Mouse (Mus musculus) MEL (cell line): ENCODE data around the gene Cux1. TPM values are rescaled to one million over a fixed set of nuclear protein-coding genes. Genes with fewer than 3 reads are reported as not detected.
A peak's percentile ranks its signal among the peaks of the same experiment; 100 is the strongest.

Experiments used
- DNase-seq: peaks from one replicate; pipeline ENCODE4 v3.0.0; 2011; ENCODE audit warnings: low read depth, low spot score
- H3K27ac ChIP-seq: 2 replicates; pipeline ENCODE4 v1.5.1; 2012; ENCODE audit warnings: low read depth, mild to moderate bottlenecking, control low read depth, low read length, moderate library complexity; ENCODE audit not compliant: control insufficient read depth
- H3K27me3 ChIP-seq, 2 experiments: fragments of 150-350 bp in 1 of 2; sonication (generic) in 1 of 2; 2 replicates each; pipeline ENCODE4 v1.6.1; 2012; ENCODE audit warnings: low read length in 2 of 2, mild to moderate bottlenecking in 2 of 2, improper control_type of control experiment in 1 of 2, moderate library complexity in 1 of 2; ENCODE audit not compliant: insufficient read depth in 2 of 2, control insufficient read depth in 1 of 2
- H3K36me3 ChIP-seq, 2 experiments: 2 replicates each; pipeline ENCODE4 v1.6.1; 2012 to 2014; ENCODE audit warnings: low read length in 2 of 2, improper control_type of control experiment in 1 of 2, inconsistent platforms in 1 of 2, mild to moderate bottlenecking in 1 of 2; ENCODE audit not compliant: insufficient read depth in 2 of 2, control insufficient read depth in 1 of 2
- H3K4me1 ChIP-seq, 2 experiments: fragments of 150-350 bp in 1 of 2; sonication (generic) in 1 of 2; 2 replicates each; pipeline ENCODE4 v1.6.1; 2012; ENCODE audit warnings: low read length in 2 of 2, improper control_type of control experiment in 1 of 2, mild to moderate bottlenecking in 1 of 2; ENCODE audit not compliant: insufficient read depth in 2 of 2, control insufficient read depth in 1 of 2
- H3K4me3 ChIP-seq, 2 experiments: fragments of 150-350 bp in 1 of 2; sonication (generic) in 1 of 2; 2 replicates each; pipeline ENCODE4 v1.5.1; 2012; ENCODE audit warnings: low read depth in 2 of 2, low read length in 2 of 2, mild to moderate bottlenecking in 2 of 2, moderate library complexity in 2 of 2, control low read depth in 1 of 2, improper control_type of control experiment in 1 of 2; ENCODE audit not compliant: control insufficient read depth in 1 of 2, insufficient read depth in 1 of 2
- H3K79me2 ChIP-seq: 2 replicates; pipeline ENCODE4 v1.6.1; 2012; ENCODE audit warnings: mild to moderate bottlenecking, low read length, moderate library complexity; ENCODE audit not compliant: control insufficient read depth, poor library complexity, insufficient read depth
- H3K9ac ChIP-seq: 2 replicates; pipeline ENCODE4 v1.6.1; 2012; ENCODE audit warnings: low read depth, mild to moderate bottlenecking, control low read depth, low read length, moderate library complexity; ENCODE audit not compliant: control insufficient read depth, poor library complexity, severe bottlenecking
- H3K9me3 ChIP-seq: fragments of 150-350 bp; sonication (generic); replicated peaks from 2 replicates; pipeline ENCODE4 v1.6.1; 2012; ENCODE audit warnings: mild to moderate bottlenecking, low read length, improper control_type of control experiment, moderate library complexity; ENCODE audit not compliant: insufficient read depth
- CHD2 ChIP-seq: IDR thresholded peaks from 2 replicates; pipeline ENCODE4 v1.6.1; 2011; ENCODE audit warnings: low read length, improper control_type of control experiment
- EP300 ChIP-seq, 2 experiments: IDR thresholded peaks; 2 replicates each; pipeline ENCODE4 v1.6.1; 2011; ENCODE audit warnings: improper control_type of control experiment in 2 of 2, low read length in 2 of 2, low read depth in 1 of 2, mild to moderate bottlenecking in 1 of 2
- HCFC1 ChIP-seq: IDR thresholded peaks from 2 replicates; pipeline ENCODE4 v1.6.1; 2012; ENCODE audit warnings: low read depth, mild to moderate bottlenecking, inconsistent platforms, low read length, improper control_type of control experiment, moderate library complexity
- KAT2A ChIP-seq: conservative IDR thresholded peaks from 2 replicates; pipeline ENCODE4 v1.6.1; 2012; ENCODE audit warnings: low read depth, low read length, improper control_type of control experiment, inconsistent platforms
- MEF2A ChIP-seq: IDR thresholded peaks from 2 replicates; pipeline ENCODE4 v1.6.1; 2014; ENCODE audit warnings: low read depth, mild to moderate bottlenecking, inconsistent platforms, low read length, improper control_type of control experiment; ENCODE audit not compliant: poor library complexity, insufficient replicate concordance, severe bottlenecking; ENCODE audit errors: extremely low read depth
- MXI1 ChIP-seq: IDR thresholded peaks from 2 replicates; pipeline ENCODE4 v1.6.1; 2011; ENCODE audit warnings: mild to moderate bottlenecking, low read depth, low read length, improper control_type of control experiment
- MYB ChIP-seq: IDR thresholded peaks from 2 replicates; pipeline ENCODE4 v1.6.1; 2011; ENCODE audit warnings: mild to moderate bottlenecking, low read depth, low read length, improper control_type of control experiment
- POLR2AphosphoS5 ChIP-seq: IDR thresholded peaks from 2 replicates; pipeline ENCODE4 v1.6.1; 2012; ENCODE audit warnings: low read depth, borderline replicate concordance, mild to moderate bottlenecking, inconsistent platforms, low read length, moderate library complexity, mixed read lengths
- RAD21 ChIP-seq: IDR thresholded peaks from 2 replicates; pipeline ENCODE4 v1.6.1; 2011; ENCODE audit warnings: mild to moderate bottlenecking, low read depth, low read length, improper control_type of control experiment
- RCOR1 ChIP-seq: IDR thresholded peaks from 2 replicates; pipeline ENCODE4 v1.6.1; 2012; ENCODE audit warnings: low read depth, mild to moderate bottlenecking, inconsistent platforms, low read length, improper control_type of control experiment
- TBP ChIP-seq: IDR thresholded peaks from 2 replicates; pipeline ENCODE4 v1.8.0; 2011; ENCODE audit warnings: low read depth, low read length, improper control_type of control experiment
- TCF12 ChIP-seq: IDR thresholded peaks from 2 replicates; pipeline ENCODE4 v1.6.1; 2014; ENCODE audit warnings: low read depth, mild to moderate bottlenecking, inconsistent platforms, low read length, improper control_type of control experiment, moderate library complexity
- UBTF ChIP-seq: IDR thresholded peaks from 2 replicates; pipeline ENCODE4 v1.6.1; 2012; ENCODE audit warnings: low read depth, mild to moderate bottlenecking, inconsistent platforms, low read length, improper control_type of control experiment, moderate library complexity, borderline replicate concordance; ENCODE audit not compliant: insufficient read depth
- USF1 ChIP-seq: IDR thresholded peaks from 2 replicates; pipeline ENCODE4 v1.6.1; 2014; ENCODE audit warnings: low read depth, mild to moderate bottlenecking, inconsistent platforms, low read length, improper control_type of control experiment, moderate library complexity
- ZC3H11A ChIP-seq: IDR thresholded peaks from 2 replicates; pipeline ENCODE4 v1.6.1; 2012; ENCODE audit warnings: low read depth, mild to moderate bottlenecking, inconsistent platforms, low read length, improper control_type of control experiment
- ZMIZ1 ChIP-seq: IDR thresholded peaks from 2 replicates; pipeline ENCODE4 v1.6.1; 2012; ENCODE audit warnings: low read depth, mild to moderate bottlenecking, inconsistent platforms, low read length, improper control_type of control experiment, moderate library complexity
- ZNF384 ChIP-seq: IDR thresholded peaks from 2 replicates; pipeline ENCODE4 v1.6.1; 2012; ENCODE audit warnings: low read depth, mild to moderate bottlenecking, inconsistent platforms, low read length, improper control_type of control experiment
- polyA plus RNA-seq, 2 experiments: library from polyadenylated mRNA; stranded (reverse) in 1 of 2; unstranded in 1 of 2; fragments of >175 nt in 1 of 2; fragments of >200 nt in 1 of 2; gene quantifications; 2 replicates each; pipeline versions ENCODE4 v1.2.1 to v1.2.4; 2012; ENCODE audit warnings: low replicate concordance in 2 of 2, low read depth in 1 of 2; ENCODE audit not compliant: insufficient read length in 2 of 2, insufficient read depth in 1 of 2, missing spikeins in 1 of 2
- total RNA-seq: library from RNA; depleted of rRNA; stranded (reverse); fragments of 300-350 nt; gene quantifications from 2 replicates; pipeline ENCODE4 v1.2.3, GENCODE M21; 2012

Gene Cux1
- total and polyA plus RNA-seq, 3 experiments: 71.1 to 104 TPM; not detected in 1

DNA sequence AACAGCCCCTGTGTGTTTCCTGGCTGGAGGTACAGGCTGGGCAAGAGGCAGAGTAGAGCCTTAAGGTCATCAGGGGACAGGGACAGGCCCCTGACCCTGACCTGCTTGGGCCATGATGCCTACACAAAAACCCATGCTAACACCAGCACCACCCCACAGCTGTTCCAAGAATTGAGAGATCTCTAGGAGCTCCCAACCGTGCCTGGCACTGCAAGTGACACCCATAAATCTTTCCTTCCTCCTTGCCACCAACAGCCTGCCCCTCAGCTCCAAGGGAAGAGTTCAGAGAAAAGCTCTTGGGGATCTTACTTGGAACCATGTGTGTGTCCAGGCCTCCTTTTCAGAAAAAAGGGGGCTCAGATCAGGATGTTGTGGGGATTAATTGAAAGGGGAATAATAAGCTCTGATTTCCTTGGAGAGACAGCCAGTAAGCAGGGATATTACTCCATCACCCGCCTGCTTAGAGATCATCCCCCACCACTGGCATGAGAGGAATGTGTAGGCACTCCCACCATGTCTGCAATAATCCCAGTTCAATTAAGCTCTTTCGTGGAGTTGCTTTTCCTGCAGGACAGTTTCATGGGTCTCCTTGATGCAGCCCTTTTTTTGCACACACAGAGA lies 44.3 kb downstream of the Cux1 start:
- no peak overlapping the region for H3K9ac ChIP-seq
- no peak overlapping the region for H3K4me3 ChIP-seq
- H3K27me3 ChIP-seq: no peaks in the 10 kb centered on the region
- peaks cover 12 to 36% of the 10 kb centered on the region in 2 experiments for H3K4me1 ChIP-seq
- H3K79me2 ChIP-seq: peaks cover 68% of the 10 kb centered on the region
- DNase-seq: no peak
- no peaks in the 10 kb centered on the region for H3K9me3 ChIP-seq
- no peak for TF ChIP-seq POLR2AphosphoS5
- TF ChIP-seq MXI1: no peak
- TF ChIP-seq USF1: no peak
- no peak for TF ChIP-seq MYB
- no peak for TF ChIP-seq HCFC1
- no peak for TF ChIP-seq CHD2
- TF ChIP-seq TBP: no peak
- no peak for TF ChIP-seq ZC3H11A
- TF ChIP-seq RAD21: no peak
- no peak for TF ChIP-seq MEF2A
- no peak for TF ChIP-seq KAT2A
- TF ChIP-seq ZNF384: no peak
- H3K27ac ChIP-seq: no peak overlapping the region
- peaks cover 14 to 42% of the 10 kb centered on the region in 2 experiments for H3K36me3 ChIP-seq

DNA sequence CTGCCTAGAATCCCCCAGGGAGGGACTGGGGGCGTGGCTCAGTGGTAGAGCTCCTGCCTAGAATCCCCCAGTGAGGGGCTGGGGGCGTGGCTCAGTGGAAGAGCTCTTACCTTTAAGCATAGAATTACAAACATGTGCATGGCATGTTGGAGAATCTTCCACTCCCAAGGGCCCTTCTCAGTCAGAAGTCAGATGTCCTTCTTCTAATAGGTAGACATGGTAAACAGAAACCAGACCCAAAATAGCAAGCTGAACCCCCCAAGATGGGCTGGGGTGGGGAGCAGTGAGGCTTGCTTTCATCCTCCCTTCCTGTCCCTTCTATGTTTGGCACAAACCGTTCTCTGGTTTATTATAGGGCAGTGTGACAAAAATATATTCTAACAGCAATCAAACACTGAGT lies 45.6 kb downstream of the Cux1 start:
- Histone ChIP-seq H3K27me3 (no peaks in the 10 kb centered on the region), H3K36me3 (peaks cover 7 to 51% of the 10 kb centered on the region in 2 experiments), H3K27ac (no peak overlapping the region), H3K9me3 (no peaks in the 10 kb centered on the region), H3K9ac (no peak overlapping the region), H3K79me2 (peaks cover 67% of the 10 kb centered on the region), H3K4me3 (no peak overlapping the region), H3K4me1 (peaks cover 15 to 43% of the 10 kb centered on the region in 2 experiments)
- TF ChIP-seq ZMIZ1 (no peak), RCOR1 (no peak), EP300 (IDR thresholded peaks at IDR 0.05; ENCODE audit: low read depth in 1 of 2, low read length in 2 of 2) (0 out of 4 replicates have a peak, but pooled peaks of 1 of the 2 experiments have one; percentile 8), MEF2A (0 out of 2 replicates have a peak, but pooled peaks have one; percentile 33), UBTF (no peak), TCF12 (no peak)
- no peak for DNase-seq
